Mouse (Mus musculus): ENCODE results near the gene Spin1. TPM values are rescaled to one million over a fixed set of nuclear protein-coding genes. Genes with fewer than 3 reads are reported as not detected.

Spin1 gene
- total and polyA plus RNA-seq, 3 experiments = 16.6 to 47.3 (median 23.7) TPM

Other genes with a start within 250 kb of the Spin1 start
- not detected in 2 replicates for gene Nxnl2, start 70.1 kb downstream of the Spin1 start, total RNA-seq (2012; rRNA removed)
- not detected for gene Nxnl2, start 70.1 kb downstream of the Spin1 start, polyA plus RNA-seq (2012; ENCODE audit: insufficient read depth in 1 of 2, insufficient read length in 2 of 2, low read depth in 1 of 2, low replicate concordance in 2 of 2, missing spikeins in 1 of 2)

Measured in MEL (cell line).